Mouse (Mus musculus): ENCODE data around the gene Cerkl. TPM values are rescaled to one million over a fixed set of nuclear protein-coding genes. Genes with fewer than 3 reads are reported as not detected.

The Cerkl gene
- polyA plus RNA-seq, 1 experiment from 2014 or later = 4.9 TPM

DNA sequence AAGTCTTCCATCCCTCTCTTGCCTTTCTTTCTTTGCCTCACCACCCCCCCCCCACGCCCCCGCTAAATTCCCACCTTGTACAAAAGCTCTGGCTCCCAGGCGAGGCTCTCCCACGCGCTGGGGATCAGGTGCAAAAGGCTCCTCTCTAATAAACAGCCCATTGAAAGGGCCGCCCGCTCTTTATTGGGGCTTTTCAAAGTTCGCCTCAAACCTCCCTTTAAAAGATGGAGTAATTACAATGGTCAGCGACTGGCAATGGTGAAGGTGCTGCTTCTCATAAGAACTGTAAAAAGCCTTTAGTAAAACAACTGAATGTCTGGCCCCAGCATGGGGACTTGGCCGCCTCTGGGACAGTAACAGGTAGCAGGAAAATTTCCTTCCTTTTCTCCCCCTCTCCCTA, 939 bp downstream of the Cerkl start:
- WGBS (ENCODE audit: insufficient replicate concordance) = 6% methylated on average over 10 of the region's 10 CpGs
- Histone ChIP-seq H3K27ac (no peak overlapping the region), H3K9me3 (replicated peaks) (no peaks in the 10 kb centered on the region), H3K9ac (no peak overlapping the region), H3K4me2 (no peak overlapping the region), H3K27me3 (peaks cover 71% of the 10 kb centered on the region), H3K36me3 (no peaks in the 10 kb centered on the region), H3K4me1 (replicated peaks) (no peaks in the 10 kb centered on the region), H3K4me3 (replicated peaks) (no peak overlapping the region)
- DNase-seq (no peak), ATAC-seq (ENCODE audit: low read depth) (no peak)

DNA sequence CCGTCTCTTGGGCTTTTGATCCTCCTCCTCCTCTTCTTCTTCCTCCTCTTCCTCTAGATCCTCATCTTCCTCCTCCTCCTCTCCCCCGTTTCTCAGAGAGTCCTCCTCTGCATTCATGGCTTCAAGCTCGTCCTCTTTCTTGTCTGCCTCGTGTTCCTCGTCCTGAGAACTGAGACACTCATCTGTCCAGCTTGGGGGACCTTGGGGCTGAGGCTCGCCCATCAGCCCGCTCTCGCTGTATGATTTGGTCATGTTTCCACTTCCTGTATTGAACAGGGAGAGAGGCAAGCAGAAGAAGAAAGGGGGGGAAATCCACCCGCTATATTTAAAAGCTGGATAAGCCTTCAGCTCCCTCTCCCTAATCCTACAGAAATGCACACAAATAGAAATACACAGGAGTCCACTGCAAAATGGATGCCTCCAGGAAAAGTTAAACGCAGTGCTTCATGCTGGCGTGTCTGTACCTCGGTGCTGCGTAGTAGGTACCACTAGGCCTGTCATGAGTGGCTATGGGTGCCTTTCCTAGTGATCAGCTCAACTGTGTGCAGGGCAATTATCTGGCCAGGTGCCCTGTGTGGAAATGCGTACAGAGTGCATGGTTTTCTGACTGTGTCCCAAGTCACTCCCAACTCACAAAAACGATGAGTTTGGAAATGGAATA, 1.7 kb downstream of the Cerkl start:
- Histone ChIP-seq H3K36me3 (no peaks in the 10 kb centered on the region), H3K4me3 (replicated peaks) (no peak overlapping the region), H3K4me1 (replicated peaks) (no peaks in the 10 kb centered on the region), H3K27ac (no peak overlapping the region), H3K4me2 (no peak overlapping the region), H3K9me3 (replicated peaks) (no peaks in the 10 kb centered on the region), H3K9ac (no peak overlapping the region), H3K27me3 (peaks cover 64% of the 10 kb centered on the region)
- 18% methylated on average over 15 of the region's 15 CpGs for WGBS (ENCODE audit: insufficient replicate concordance)
- ATAC-seq (ENCODE audit: low read depth) = no peak
- no peak for DNase-seq

DNA sequence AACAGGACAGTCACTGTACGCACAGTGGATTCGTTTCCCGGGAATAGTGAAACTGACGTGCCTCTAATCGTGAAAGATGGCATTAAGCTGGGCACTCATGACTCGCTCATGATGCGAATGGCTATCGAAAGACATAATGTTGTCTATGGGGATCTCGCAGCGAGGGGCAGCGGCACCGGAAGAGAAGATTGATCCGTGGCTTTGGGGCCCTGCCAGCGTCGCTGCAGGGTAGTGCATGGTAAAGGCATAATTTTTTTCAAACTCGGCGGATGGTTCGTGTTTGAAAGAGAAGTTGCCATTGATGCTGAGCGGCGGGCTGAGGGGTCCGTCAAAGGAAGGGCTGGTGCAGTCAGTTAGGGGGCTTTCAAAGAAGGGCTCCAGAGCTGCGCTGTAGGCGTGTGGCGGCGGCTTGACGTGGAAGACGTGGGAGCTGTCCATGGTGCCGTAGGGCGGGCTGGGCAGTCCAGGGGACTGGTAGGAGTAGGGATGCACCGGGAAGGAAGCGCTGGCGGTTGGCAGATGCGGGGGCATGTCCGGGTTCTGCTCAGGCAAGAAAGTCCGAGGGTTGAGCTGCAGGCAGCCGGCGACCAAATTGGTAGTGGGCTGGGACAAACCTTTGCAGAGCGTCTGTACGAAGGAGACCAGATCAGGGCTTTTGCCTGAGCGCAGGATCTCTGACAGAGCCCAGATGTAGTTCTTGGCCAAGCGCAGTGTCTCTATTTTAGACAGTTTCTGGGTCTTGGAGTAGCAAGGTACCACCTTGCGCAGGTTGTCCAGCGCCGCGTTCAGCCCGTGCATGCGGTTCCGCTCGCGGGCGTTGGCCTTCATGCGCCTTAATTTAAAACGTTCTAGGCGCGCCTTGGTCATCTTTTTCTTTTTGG, 2.4 kb downstream of the Cerkl start:
- peak; percentile 62; the same call in 1 of the 2 replicates for ATAC-seq (ENCODE audit: low read depth)
- DNase-seq = peak; percentile 34
- Histone ChIP-seq H3K27ac (no peak overlapping the region), H3K4me2 (peak overlapping the region; percentile 64), H3K9me3 (replicated peaks) (no peaks in the 10 kb centered on the region), H3K27me3 (peaks cover 56% of the 10 kb centered on the region), H3K4me1 (replicated peaks) (no peaks in the 10 kb centered on the region), H3K9ac (no peak overlapping the region), H3K4me3 (replicated peaks) (peak overlapping the region; percentile 45), H3K36me3 (no peaks in the 10 kb centered on the region)
- 6% methylated on average over 55 of the region's 55 CpGs for WGBS (ENCODE audit: insufficient replicate concordance)

DNA sequence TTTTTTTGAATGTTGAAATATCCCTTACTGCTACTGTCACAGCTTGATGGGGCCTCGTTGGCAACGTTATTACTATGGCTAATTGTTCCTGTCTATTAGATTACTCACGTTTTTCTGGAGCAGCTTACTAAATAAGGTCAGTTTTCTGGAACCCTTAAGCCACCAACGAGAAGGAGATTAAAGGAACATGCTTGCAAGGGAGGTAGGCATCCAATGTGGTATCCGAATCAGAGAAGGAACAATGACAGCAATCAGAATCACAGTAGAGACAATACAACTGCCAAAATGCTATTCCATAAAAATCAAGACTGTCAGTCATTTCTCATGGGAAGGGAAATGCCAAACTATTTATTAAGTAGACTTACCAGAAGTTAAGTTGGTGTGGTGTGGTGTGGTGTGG, 5.1 kb downstream of the Cerkl start:
- Histone ChIP-seq H3K27ac (no peak overlapping the region), H3K9me3 (replicated peaks) (no peaks in the 10 kb centered on the region), H3K36me3 (no peaks in the 10 kb centered on the region), H3K4me1 (replicated peaks) (no peaks in the 10 kb centered on the region), H3K9ac (no peak overlapping the region), H3K4me2 (no peak overlapping the region), H3K27me3 (peaks cover 29% of the 10 kb centered on the region), H3K4me3 (replicated peaks) (no peak overlapping the region)
- WGBS (ENCODE audit: insufficient replicate concordance) = 35% methylated on average over 5 of the region's 5 CpGs
- ATAC-seq (ENCODE audit: low read depth) (no peak), DNase-seq (no peak)

DNA sequence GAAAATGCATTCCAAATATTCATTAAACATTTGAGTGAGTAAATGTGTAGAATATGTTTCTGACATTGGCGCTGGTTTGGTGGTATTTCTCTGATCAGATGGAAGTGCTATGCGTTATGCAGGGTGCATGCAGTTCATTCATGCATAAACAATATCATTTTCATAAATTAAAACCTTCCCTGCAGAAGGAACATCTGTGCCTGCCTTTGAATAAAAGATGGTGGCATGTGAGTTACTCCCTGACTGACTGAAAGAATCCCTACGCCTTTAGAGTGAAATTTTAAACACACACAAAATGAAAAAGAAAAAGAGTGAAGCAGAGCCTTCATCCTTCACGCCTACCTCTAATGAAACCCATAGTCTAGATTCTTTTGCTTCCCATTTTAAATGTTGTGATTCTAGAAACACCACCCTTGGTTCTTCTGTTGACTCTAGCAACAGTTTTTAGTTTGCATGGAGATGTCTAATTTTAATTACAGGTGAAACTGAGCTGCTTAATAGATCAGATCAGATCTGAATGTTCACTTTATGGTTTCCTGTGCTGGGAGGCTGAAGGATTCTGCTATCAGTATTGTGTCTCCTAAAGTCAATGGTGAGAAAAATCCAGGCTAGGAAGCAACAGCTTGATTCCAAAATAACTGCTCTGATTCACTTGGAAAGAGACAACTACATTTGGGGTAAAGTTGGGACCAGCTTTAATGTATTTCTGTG, 5.7 kb downstream of the Cerkl start:
- DNase-seq = no peak
- no peak for ATAC-seq (ENCODE audit: low read depth)
- H3K36me3 ChIP-seq = no peaks in the 10 kb centered on the region
- no peak overlapping the region for H3K9ac ChIP-seq
- no peaks in the 10 kb centered on the region for H3K9me3 ChIP-seq (replicated peaks)
- no peak overlapping the region for H3K4me3 ChIP-seq (replicated peaks)
- H3K4me1 ChIP-seq (replicated peaks) = no peaks in the 10 kb centered on the region
- no peak overlapping the region for H3K4me2 ChIP-seq
- 47% methylated on average over 4 of the region's 4 CpGs for WGBS (ENCODE audit: insufficient replicate concordance)
- H3K27ac ChIP-seq = no peak overlapping the region
- H3K27me3 ChIP-seq = peaks cover 23% of the 10 kb centered on the region

DNA sequence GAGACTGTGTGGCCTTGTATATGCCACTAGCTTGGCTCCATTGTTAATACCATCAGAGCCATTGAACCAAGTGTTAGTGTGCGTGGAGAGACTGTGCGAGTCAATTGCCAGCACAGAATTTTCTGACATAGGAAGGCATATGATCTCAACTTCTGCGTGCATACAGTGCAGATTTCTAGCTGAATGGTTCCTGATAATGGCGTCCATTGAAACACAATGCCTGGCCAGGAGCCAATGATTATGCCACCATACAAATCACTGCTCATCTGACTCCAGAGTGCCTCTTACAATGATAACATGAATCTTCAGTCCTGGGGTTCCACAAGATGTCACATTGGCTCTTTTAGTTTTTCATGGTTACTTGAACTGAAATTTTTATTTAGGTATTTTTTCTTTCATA, 7.2 kb downstream of the Cerkl start:
- WGBS (ENCODE audit: insufficient replicate concordance) = 56% methylated on average over 4 of the region's 4 CpGs
- DNase-seq (no peak), ATAC-seq (ENCODE audit: low read depth) (no peak)
- Histone ChIP-seq H3K27ac (no peak overlapping the region), H3K4me3 (replicated peaks) (no peak overlapping the region), H3K27me3 (peaks cover 8% of the 10 kb centered on the region), H3K4me2 (no peak overlapping the region), H3K9me3 (replicated peaks) (no peaks in the 10 kb centered on the region), H3K4me1 (replicated peaks) (no peaks in the 10 kb centered on the region), H3K36me3 (no peaks in the 10 kb centered on the region), H3K9ac (no peak overlapping the region)

DNA sequence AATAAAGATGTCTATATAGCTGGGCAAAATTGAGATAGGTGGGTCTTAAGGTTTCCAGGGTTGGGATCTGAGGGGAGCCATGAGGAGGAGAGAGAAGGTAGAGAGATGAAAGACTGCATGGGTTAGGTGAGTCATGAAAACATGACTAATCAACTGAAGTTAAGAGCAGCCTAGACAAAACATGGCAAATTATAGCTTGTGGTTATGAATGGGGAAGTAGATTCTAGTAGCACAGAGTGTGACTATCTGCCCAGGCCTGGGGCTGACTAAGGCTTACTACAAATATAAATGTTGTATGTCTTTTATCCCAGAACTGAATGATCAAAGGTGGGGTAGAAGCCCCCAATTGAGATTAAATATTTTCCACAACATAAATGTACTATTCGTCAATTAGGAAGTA, 9.4 kb downstream of the Cerkl start:
- Histone ChIP-seq H3K36me3 (no peaks in the 10 kb centered on the region), H3K4me1 (replicated peaks) (no peaks in the 10 kb centered on the region), H3K9ac (no peak overlapping the region), H3K4me2 (no peak overlapping the region), H3K4me3 (replicated peaks) (no peak overlapping the region), H3K27me3 (no peaks in the 10 kb centered on the region), H3K9me3 (replicated peaks) (no peaks in the 10 kb centered on the region), H3K27ac (no peak overlapping the region)
- ATAC-seq (ENCODE audit: low read depth) (no peak), DNase-seq (no peak)
- WGBS (ENCODE audit: insufficient replicate concordance) = 37% methylated on average over 1 of the region's 1 CpGs

GRCm38 (mm10) chr2:79443861-79444620, 12.5 kb downstream of the Cerkl start:
- 65% methylated on average over 3 of the region's 3 CpGs for WGBS (ENCODE audit: insufficient replicate concordance)
- no peak for ATAC-seq (ENCODE audit: low read depth)
- no peak for DNase-seq
- H3K4me2 ChIP-seq = no peak overlapping the region
- no peaks in the 10 kb centered on the region for H3K27me3 ChIP-seq
- no peaks in the 10 kb centered on the region for H3K4me1 ChIP-seq (replicated peaks)
- H3K27ac ChIP-seq = no peak overlapping the region
- no peaks in the 10 kb centered on the region for H3K9me3 ChIP-seq (replicated peaks)
- H3K9ac ChIP-seq = no peak overlapping the region
- no peaks in the 10 kb centered on the region for H3K36me3 ChIP-seq
- H3K4me3 ChIP-seq (replicated peaks) = no peak overlapping the region

GRCm38 (mm10) chr2:79443401-79443800, 13.2 kb downstream of the Cerkl start:
- no peaks in the 10 kb centered on the region for H3K4me1 ChIP-seq (replicated peaks)
- 77% methylated on average over 2 of the region's 2 CpGs for WGBS (ENCODE audit: insufficient replicate concordance)
- H3K4me3 ChIP-seq (replicated peaks) = no peak overlapping the region
- H3K36me3 ChIP-seq = no peaks in the 10 kb centered on the region
- H3K4me2 ChIP-seq = no peak overlapping the region
- no peaks in the 10 kb centered on the region for H3K27me3 ChIP-seq
- DNase-seq (no peak), ATAC-seq (ENCODE audit: low read depth) (no peak)
- H3K9me3 ChIP-seq (replicated peaks) = no peaks in the 10 kb centered on the region
- no peak overlapping the region for H3K27ac ChIP-seq
- no peak overlapping the region for H3K9ac ChIP-seq

DNA sequence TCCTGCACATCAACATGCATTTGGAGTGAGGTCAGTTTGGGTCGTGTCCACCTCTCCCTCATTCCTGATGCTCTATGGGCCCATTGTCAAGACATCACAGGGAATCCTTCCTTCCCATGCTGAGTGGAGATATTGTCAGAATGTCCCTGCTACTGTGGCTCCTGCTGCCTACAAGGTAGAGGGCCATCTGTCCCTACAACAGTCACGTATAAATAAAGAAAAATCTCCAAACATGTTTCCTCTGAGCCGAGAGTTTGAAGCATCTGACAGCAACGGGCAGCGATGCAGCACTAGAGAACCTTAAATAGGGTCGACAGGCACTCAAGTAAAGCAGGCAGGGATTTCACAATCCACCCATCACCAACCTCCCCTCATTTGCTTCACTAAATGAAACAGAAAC, 13.7 kb downstream of the Cerkl start:
- H3K27me3 ChIP-seq = no peaks in the 10 kb centered on the region
- no peaks in the 10 kb centered on the region for H3K36me3 ChIP-seq
- DNase-seq (no peak), ATAC-seq (ENCODE audit: low read depth) (no peak)
- H3K9ac ChIP-seq = no peak overlapping the region
- H3K4me3 ChIP-seq (replicated peaks) = no peak overlapping the region
- H3K27ac ChIP-seq = no peak overlapping the region
- 62% methylated on average over 6 of the region's 6 CpGs for WGBS (ENCODE audit: insufficient replicate concordance)
- no peaks in the 10 kb centered on the region for H3K4me1 ChIP-seq (replicated peaks)
- H3K4me2 ChIP-seq = no peak overlapping the region
- H3K9me3 ChIP-seq (replicated peaks) = no peaks in the 10 kb centered on the region

GRCm38 (mm10) chr2:79442227-79442626, 14.4 kb downstream of the Cerkl start:
- Histone ChIP-seq H3K4me1 (replicated peaks) (no peaks in the 10 kb centered on the region), H3K36me3 (no peaks in the 10 kb centered on the region), H3K4me2 (no peak overlapping the region), H3K9ac (no peak overlapping the region), H3K27me3 (no peaks in the 10 kb centered on the region), H3K27ac (no peak overlapping the region), H3K4me3 (replicated peaks) (no peak overlapping the region), H3K9me3 (replicated peaks) (no peaks in the 10 kb centered on the region)
- DNase-seq = no peak
- WGBS (ENCODE audit: insufficient replicate concordance) = 70% methylated on average over 2 of the region's 2 CpGs
- no peak for ATAC-seq (ENCODE audit: low read depth)
